Mouse (Mus musculus): Measurements from ENCODE around the gene Csf2rb2. TPM values are rescaled to one million over a fixed set of nuclear protein-coding genes. Genes with fewer than 3 reads are reported as not detected.
"Not testable (repeated sequence)": the region's sequence is repeated elsewhere in the genome, so short reads cannot be mapped to it uniquely, and the experiment has no call there.

The Csf2rb2 gene
- polyA plus RNA-seq, 2 experiments = 1.2 to 1.9 TPM

GRCm38 (mm10) chr15:78339627-78340423 lies 34.3 kb upstream of the Csf2rb2 start:
- H3K36me3 ChIP-seq (replicated peaks; ENCODE audit: control insufficient read depth, insufficient read depth, low read depth); DNase-seq (ENCODE audit: low read depth in 3 of 3, low spot score in 3 of 3); H3K9me3 ChIP-seq (ENCODE audit: control insufficient read depth, low read length); H3K4me3 ChIP-seq (ENCODE audit: insufficient read depth in 1 of 2, low read depth in 2 of 2, low read length in 2 of 2); H3K4me1 ChIP-seq (replicated peaks; ENCODE audit: control insufficient read depth in 2 of 2, insufficient read depth in 2 of 2, low read length in 1 of 2); H3K4me2 ChIP-seq (ENCODE audit: low read depth); H3K27ac ChIP-seq; H3K9ac ChIP-seq (replicated peaks); H3K27me3 ChIP-seq (ENCODE audit: control insufficient read depth, insufficient read depth, low read length): not testable (repeated sequence)
- 25% methylated on average over 7 of the region's 7 CpGs for WGBS (ENCODE audit: insufficient replicate concordance)
- TF ChIP-seq CTCF (IDR thresholded peaks at IDR 0.05; ENCODE audit: low read depth) = peak; percentile 95
- ATAC-seq (ENCODE audit: insufficient read depth) = peak; percentile 50; the same call in 1 of the 2 replicates

GRCm38 (mm10) chr15:78334380-78334779 lies 28.9 kb upstream of the Csf2rb2 start:
- DNase-seq (ENCODE audit: low read depth in 3 of 3, low spot score in 3 of 3) (no peak), ATAC-seq (ENCODE audit: insufficient read depth) (no peak)
- Histone ChIP-seq H3K9ac (replicated peaks) (no peak overlapping the region), H3K27ac (no peak overlapping the region), H3K9me3 (ENCODE audit: control insufficient read depth, low read length) (no peaks in the 10 kb centered on the region), H3K4me2 (ENCODE audit: low read depth) (no peak overlapping the region), H3K4me1 (replicated peaks; ENCODE audit: control insufficient read depth in 2 of 2, insufficient read depth in 2 of 2, low read length in 1 of 2) (no peaks in the 10 kb centered on the region), H3K27me3 (ENCODE audit: control insufficient read depth, insufficient read depth, low read length) (no peaks in the 10 kb centered on the region), H3K4me3 (ENCODE audit: insufficient read depth in 1 of 2, low read depth in 2 of 2, low read length in 2 of 2) (no peak overlapping the region), H3K36me3 (replicated peaks; ENCODE audit: control insufficient read depth, insufficient read depth, low read depth) (no peaks in the 10 kb centered on the region)
- TF ChIP-seq EP300 (IDR thresholded peaks at IDR 0.05; ENCODE audit: low read depth) (no peak), CTCF (IDR thresholded peaks at IDR 0.05; ENCODE audit: low read depth) (no peak)
- 58% methylated on average over 3 of the region's 3 CpGs for WGBS (ENCODE audit: insufficient replicate concordance)

GRCm38 (mm10) chr15:78332981-78333380 lies 27.5 kb upstream of the Csf2rb2 start:
- TF ChIP-seq CTCF (IDR thresholded peaks at IDR 0.05; ENCODE audit: low read depth) (no peak), EP300 (IDR thresholded peaks at IDR 0.05; ENCODE audit: low read depth) (no peak)
- Histone ChIP-seq H3K4me2 (ENCODE audit: low read depth) (no peak overlapping the region), H3K9me3 (ENCODE audit: control insufficient read depth, low read length) (no peaks in the 10 kb centered on the region), H3K27ac (no peak overlapping the region), H3K36me3 (replicated peaks; ENCODE audit: control insufficient read depth, insufficient read depth, low read depth) (no peaks in the 10 kb centered on the region), H3K9ac (replicated peaks) (no peak overlapping the region), H3K27me3 (ENCODE audit: control insufficient read depth, insufficient read depth, low read length) (no peaks in the 10 kb centered on the region), H3K4me1 (replicated peaks; ENCODE audit: control insufficient read depth in 2 of 2, insufficient read depth in 2 of 2, low read length in 1 of 2) (no peaks in the 10 kb centered on the region), H3K4me3 (ENCODE audit: insufficient read depth in 1 of 2, low read depth in 2 of 2, low read length in 2 of 2) (no peak overlapping the region)
- no peak for ATAC-seq (ENCODE audit: insufficient read depth)
- DNase-seq (ENCODE audit: low read depth in 3 of 3, low spot score in 3 of 3) = no peak
- 54% methylated on average over 6 of the region's 6 CpGs for WGBS (ENCODE audit: insufficient replicate concordance)

- Histone ChIP-seq H3K4me2 (ENCODE audit: low read depth) (no peak overlapping the region), H3K9ac (replicated peaks) (no peak overlapping the region), H3K4me3 (ENCODE audit: insufficient read depth in 1 of 2, low read depth in 2 of 2, low read length in 2 of 2) (no peak overlapping the region), H3K27ac (no peak overlapping the region), H3K27me3 (ENCODE audit: control insufficient read depth, insufficient read depth, low read length) (no peaks in the 10 kb centered on the region), H3K9me3 (ENCODE audit: control insufficient read depth, low read length) (no peaks in the 10 kb centered on the region), H3K36me3 (replicated peaks; ENCODE audit: control insufficient read depth, insufficient read depth, low read depth) (no peaks in the 10 kb centered on the region), H3K4me1 (replicated peaks; ENCODE audit: control insufficient read depth in 2 of 2, insufficient read depth in 2 of 2, low read length in 1 of 2) (no peaks in the 10 kb centered on the region)
- TF ChIP-seq EP300 (IDR thresholded peaks at IDR 0.05; ENCODE audit: low read depth) (no peak), CTCF (IDR thresholded peaks at IDR 0.05; ENCODE audit: low read depth) (no peak)
- DNase-seq (ENCODE audit: low read depth in 3 of 3, low spot score in 3 of 3) = no peak
- no peak for ATAC-seq (ENCODE audit: insufficient read depth)
- 40% methylated on average over 5 of the region's 5 CpGs for WGBS (ENCODE audit: insufficient replicate concordance)
Observed at GRCm38 (mm10) chr15:78331523-78332340, 26.2 kb upstream of the Csf2rb2 start.

GRCm38 (mm10) chr15:78330706-78331105 lies 25.2 kb upstream of the Csf2rb2 start:
- Histone ChIP-seq H3K4me1 (replicated peaks; ENCODE audit: control insufficient read depth in 2 of 2, insufficient read depth in 2 of 2, low read length in 1 of 2) (no peaks in the 10 kb centered on the region), H3K27ac (no peak overlapping the region), H3K9me3 (ENCODE audit: control insufficient read depth, low read length) (no peaks in the 10 kb centered on the region), H3K27me3 (ENCODE audit: control insufficient read depth, insufficient read depth, low read length) (no peaks in the 10 kb centered on the region), H3K4me3 (ENCODE audit: insufficient read depth in 1 of 2, low read depth in 2 of 2, low read length in 2 of 2) (no peak overlapping the region), H3K9ac (replicated peaks) (no peak overlapping the region), H3K4me2 (ENCODE audit: low read depth) (no peak overlapping the region), H3K36me3 (replicated peaks; ENCODE audit: control insufficient read depth, insufficient read depth, low read depth) (no peaks in the 10 kb centered on the region)
- no peak for DNase-seq (ENCODE audit: low read depth in 3 of 3, low spot score in 3 of 3)
- ATAC-seq (ENCODE audit: insufficient read depth) = no peak
- TF ChIP-seq EP300 (IDR thresholded peaks at IDR 0.05; ENCODE audit: low read depth) (no peak), CTCF (IDR thresholded peaks at IDR 0.05; ENCODE audit: low read depth) (no peak)
- 71% methylated on average over 4 of the region's 4 CpGs for WGBS (ENCODE audit: insufficient replicate concordance)

- H3K4me1 ChIP-seq (replicated peaks; ENCODE audit: control insufficient read depth in 2 of 2, insufficient read depth in 2 of 2, low read length in 1 of 2); H3K27me3 ChIP-seq (ENCODE audit: control insufficient read depth, insufficient read depth, low read length); H3K36me3 ChIP-seq (replicated peaks; ENCODE audit: control insufficient read depth, insufficient read depth, low read depth); H3K9me3 ChIP-seq (ENCODE audit: control insufficient read depth, low read length); H3K9ac ChIP-seq (replicated peaks); DNase-seq (ENCODE audit: low read depth in 3 of 3, low spot score in 3 of 3); H3K27ac ChIP-seq; H3K4me3 ChIP-seq (ENCODE audit: insufficient read depth in 1 of 2, low read depth in 2 of 2, low read length in 2 of 2); H3K4me2 ChIP-seq (ENCODE audit: low read depth); ATAC-seq (ENCODE audit: insufficient read depth): not testable (repeated sequence)
- 26% methylated on average over 6 of the region's 6 CpGs for WGBS (ENCODE audit: insufficient replicate concordance)
Observed at GRCm38 (mm10) chr15:78329972-78330371, 24.5 kb upstream of the Csf2rb2 start.

All from liver, embryonic 14.5 days (tissue).